Mouse (Mus musculus): ENCODE measurements around the gene Park7. TPM values are rescaled to one million over a fixed set of nuclear protein-coding genes. Genes with fewer than 3 reads are reported as not detected.

Park7 gene
- polyA plus RNA-seq, 1 experiment: 312 TPM

- no peaks in the 10 kb centered on the region for H3K79me2 ChIP-seq (ENCODE audit: control insufficient read depth, insufficient read depth)
These were observed 17.2 kb downstream of the Park7 start for GRCm38 (mm10) chr4:150896896-150897624.

GRCm38 (mm10) chr4:150894718-150895501 is 19.3 kb downstream of the Park7 start:
- Histone ChIP-seq H3K4me2 (ENCODE audit: low read depth) (no peak overlapping the region), H3K79me2 (ENCODE audit: control insufficient read depth, insufficient read depth) (no peaks in the 10 kb centered on the region), H3K36me3 (ENCODE audit: control insufficient read depth, insufficient read depth) (peaks cover 4% of the 10 kb centered on the region), H3ac (ENCODE audit: control insufficient read depth, insufficient read length) (no peak overlapping the region), H3K27me3 (ENCODE audit: control insufficient read depth, insufficient read depth, insufficient read length) (no peaks in the 10 kb centered on the region), H3K4me3 (no peak overlapping the region)
- TF ChIP-seq CEBPB (IDR thresholded peaks at IDR 0.05; ENCODE audit: insufficient read depth, poor library complexity, severe bottlenecking): no peak
- no peak for TF ChIP-seq USF1 (IDR thresholded peaks at IDR 0.05; ENCODE audit: low read depth)
- TF ChIP-seq E2F4 (IDR thresholded peaks at IDR 0.05; ENCODE audit: insufficient read depth): no peak
- no peak for TF ChIP-seq MYOD1 (IDR thresholded peaks at IDR 0.05; ENCODE audit: control insufficient read depth in 1 of 3, insufficient read length in 2 of 3, low read depth in 2 of 3)
- TF ChIP-seq MYOG (IDR thresholded peaks at IDR 0.05; ENCODE audit: control insufficient read depth in 1 of 3, insufficient read depth in 1 of 3, insufficient read length in 2 of 3, low read depth in 2 of 3): no peak
- TF ChIP-seq MAX (IDR thresholded peaks at IDR 0.05; ENCODE audit: low read depth): no peak
- TF ChIP-seq REST (IDR thresholded peaks at IDR 0.05; ENCODE audit: insufficient read depth, insufficient read length): no peak

More at GRCm38 (mm10) chr4:150896896-150897624, 17.2 kb downstream of the Park7 start:
- H3K36me3 ChIP-seq (ENCODE audit: control insufficient read depth, insufficient read depth): peaks cover 4% of the 10 kb centered on the region
- H3ac ChIP-seq (ENCODE audit: control insufficient read depth, insufficient read length): no peak overlapping the region
- H3K4me2 ChIP-seq (ENCODE audit: low read depth): no peak overlapping the region
- no peak for TF ChIP-seq CEBPB (IDR thresholded peaks at IDR 0.05; ENCODE audit: insufficient read depth, poor library complexity, severe bottlenecking)
- no peak overlapping the region for H3K4me3 ChIP-seq
- H3K27me3 ChIP-seq (ENCODE audit: control insufficient read depth, insufficient read depth, insufficient read length): no peaks in the 10 kb centered on the region

GRCm38 (mm10) chr4:150891308-150891707 is 22.9 kb downstream of the Park7 start:
- Histone ChIP-seq H3K27me3 (ENCODE audit: control insufficient read depth, insufficient read depth, insufficient read length) (no peaks in the 10 kb centered on the region), H3K36me3 (ENCODE audit: control insufficient read depth, insufficient read depth) (no peaks in the 10 kb centered on the region), H3K4me2 (ENCODE audit: low read depth) (no peak overlapping the region), H3K4me3 (no peak overlapping the region), H3ac (ENCODE audit: control insufficient read depth, insufficient read length) (no peak overlapping the region), H3K79me2 (ENCODE audit: control insufficient read depth, insufficient read depth) (no peaks in the 10 kb centered on the region)
- TF ChIP-seq TCF12 (IDR thresholded peaks at IDR 0.05; ENCODE audit: insufficient read depth, poor library complexity, severe bottlenecking): no peak
- no peak for TF ChIP-seq POLR2A (IDR thresholded peaks at IDR 0.05; ENCODE audit: insufficient read length, low read depth)
- TF ChIP-seq REST (IDR thresholded peaks at IDR 0.05; ENCODE audit: insufficient read depth, insufficient read length): no peak
- no peak for TF ChIP-seq MYOD1 (IDR thresholded peaks at IDR 0.05; ENCODE audit: control insufficient read depth in 1 of 3, insufficient read length in 2 of 3, low read depth in 2 of 3)
- no peak for TF ChIP-seq TCF3 (IDR thresholded peaks at IDR 0.05; ENCODE audit: insufficient read length, low read depth)
- no peak for TF ChIP-seq MYOG (IDR thresholded peaks at IDR 0.05; ENCODE audit: control insufficient read depth in 1 of 3, insufficient read depth in 1 of 3, insufficient read length in 2 of 3, low read depth in 2 of 3)
- no peak for TF ChIP-seq E2F4 (IDR thresholded peaks at IDR 0.05; ENCODE audit: insufficient read depth)
- TF ChIP-seq POLR2AphosphoS2 (IDR thresholded peaks at IDR 0.05; ENCODE audit: insufficient read length, low read depth): no peak
- no peak for TF ChIP-seq USF1 (IDR thresholded peaks at IDR 0.05; ENCODE audit: low read depth)
- no peak for TF ChIP-seq CEBPB (IDR thresholded peaks at IDR 0.05; ENCODE audit: insufficient read depth, poor library complexity, severe bottlenecking)
- TF ChIP-seq MAX (IDR thresholded peaks at IDR 0.05; ENCODE audit: low read depth): no peak
- no peak for TF ChIP-seq SRF (IDR thresholded peaks at IDR 0.05; ENCODE audit: control insufficient read depth, insufficient read length, low read depth)

- Histone ChIP-seq H3K4me3 (no peak overlapping the region), H3K4me2 (ENCODE audit: low read depth) (no peak overlapping the region)
These were observed 24.3 kb downstream of the Park7 start for GRCm38 (mm10) chr4:150889955-150890315.

More at GRCm38 (mm10) chr4:150889955-150890315, 24.3 kb downstream of the Park7 start:
- no peaks in the 10 kb centered on the region for H3K36me3 ChIP-seq (ENCODE audit: control insufficient read depth, insufficient read depth)
- H3ac ChIP-seq (ENCODE audit: control insufficient read depth, insufficient read length): no peak overlapping the region
- no peaks in the 10 kb centered on the region for H3K79me2 ChIP-seq (ENCODE audit: control insufficient read depth, insufficient read depth)
- no peaks in the 10 kb centered on the region for H3K27me3 ChIP-seq (ENCODE audit: control insufficient read depth, insufficient read depth, insufficient read length)
- no peak for TF ChIP-seq TCF12 (IDR thresholded peaks at IDR 0.05; ENCODE audit: insufficient read depth, poor library complexity, severe bottlenecking)
- TF ChIP-seq MYOG (IDR thresholded peaks at IDR 0.05; ENCODE audit: control insufficient read depth in 1 of 3, insufficient read depth in 1 of 3, insufficient read length in 2 of 3, low read depth in 2 of 3): no peak
- no peak for TF ChIP-seq MYOD1 (IDR thresholded peaks at IDR 0.05; ENCODE audit: control insufficient read depth in 1 of 3, insufficient read length in 2 of 3, low read depth in 2 of 3)
- TF ChIP-seq MAX (IDR thresholded peaks at IDR 0.05; ENCODE audit: low read depth): no peak
- TF ChIP-seq SRF (IDR thresholded peaks at IDR 0.05; ENCODE audit: control insufficient read depth, insufficient read length, low read depth): no peak
- no peak for TF ChIP-seq CEBPB (IDR thresholded peaks at IDR 0.05; ENCODE audit: insufficient read depth, poor library complexity, severe bottlenecking)
- TF ChIP-seq USF1 (IDR thresholded peaks at IDR 0.05; ENCODE audit: low read depth): no peak
- TF ChIP-seq TCF3 (IDR thresholded peaks at IDR 0.05; ENCODE audit: insufficient read length, low read depth): no peak
- TF ChIP-seq POLR2A (IDR thresholded peaks at IDR 0.05; ENCODE audit: insufficient read length, low read depth): no peak
- TF ChIP-seq REST (IDR thresholded peaks at IDR 0.05; ENCODE audit: insufficient read depth, insufficient read length): no peak
- no peak for TF ChIP-seq POLR2AphosphoS2 (IDR thresholded peaks at IDR 0.05; ENCODE audit: insufficient read length, low read depth)
- no peak for TF ChIP-seq E2F4 (IDR thresholded peaks at IDR 0.05; ENCODE audit: insufficient read depth)
